Mouse (Mus musculus): ENCODE measurements around the gene Tspyl1. TPM values are rescaled to one million over a fixed set of nuclear protein-coding genes. Genes with fewer than 3 reads are reported as not detected.

The Tspyl1 gene
- total RNA-seq, 2 experiments from 2014 or later = 53.9 to 58.5 TPM

DNA sequence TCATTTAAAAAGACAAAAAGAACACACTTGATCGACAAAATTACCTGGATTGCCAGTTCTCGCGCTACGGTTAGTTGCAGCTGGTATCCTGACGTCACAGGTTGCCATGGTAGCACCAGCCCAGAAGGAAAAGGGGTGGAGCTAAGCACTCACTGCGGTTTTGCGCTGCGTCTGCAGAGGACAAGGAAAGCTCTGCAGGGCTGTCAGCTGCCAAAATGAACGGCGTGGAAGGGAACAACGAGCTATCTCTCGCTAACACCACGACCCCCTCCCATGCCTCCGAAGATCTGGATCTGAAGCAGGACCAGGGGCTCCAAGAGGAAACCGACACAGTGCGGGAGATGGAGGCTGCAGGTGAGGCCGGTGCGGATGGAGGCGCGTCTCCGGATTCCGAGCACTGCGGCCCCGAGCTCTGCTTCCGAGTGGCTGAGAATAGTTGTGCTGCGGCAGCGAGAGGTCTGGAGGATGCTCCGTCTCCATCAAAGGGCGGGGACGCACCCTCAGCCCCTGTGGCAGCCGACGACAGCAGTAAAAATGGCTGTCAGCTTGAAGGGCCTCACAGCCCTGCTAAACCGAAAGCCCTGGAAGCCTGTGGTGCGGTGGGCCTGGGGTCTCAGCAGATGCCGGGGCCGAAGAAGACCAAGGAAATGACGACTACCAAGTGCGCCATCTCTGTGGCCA is 15.4 kb downstream of the Tspyl1 start, which contains the start of gene Tspyl4:
Gene Tspyl4, plus strand, starts transcription at position 144 of the 681 bp plus-strand sequence.
- intact Hi-C loops (cut with DNase I) = loop anchor here (2.0 kb wide), 1 partner anchor 15 kb away; the partner anchor contains the start of gene Tspyl1

DNA sequence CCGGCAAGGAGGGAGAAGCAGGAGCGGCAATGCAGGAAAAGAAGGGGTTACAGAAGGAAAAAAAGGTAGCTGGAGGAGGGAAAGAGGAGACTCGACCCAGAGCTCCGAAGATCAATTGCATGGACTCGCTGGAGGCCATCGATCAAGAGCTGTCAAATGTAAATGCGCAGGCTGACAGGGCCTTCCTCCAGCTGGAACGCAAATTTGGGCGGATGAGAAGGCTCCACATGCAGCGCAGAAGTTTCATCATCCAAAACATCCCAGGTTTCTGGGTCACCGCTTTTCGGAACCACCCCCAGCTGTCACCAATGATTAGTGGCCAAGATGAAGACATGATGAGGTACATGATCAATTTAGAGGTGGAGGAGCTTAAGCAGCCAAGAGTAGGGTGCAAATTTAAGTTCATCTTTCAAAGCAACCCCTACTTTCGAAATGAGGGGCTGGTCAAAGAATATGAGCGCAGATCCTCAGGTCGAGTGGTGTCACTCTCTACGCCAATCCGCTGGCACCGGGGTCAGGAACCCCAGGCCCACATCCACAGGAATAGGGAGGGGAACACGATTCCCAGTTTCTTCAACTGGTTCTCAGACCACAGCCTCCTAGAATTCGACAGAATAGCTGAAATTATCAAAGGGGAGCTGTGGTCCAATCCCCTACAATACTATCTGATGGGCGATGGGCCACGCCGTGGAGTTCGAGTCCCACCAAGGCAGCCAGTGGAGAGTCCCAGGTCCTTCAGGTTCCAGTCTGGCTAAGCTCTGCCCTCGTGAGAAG is 16.2 kb downstream of the Tspyl1 start:
- intact Hi-C loops (cut with DNase I) = loop anchor here (2.0 kb wide), 1 partner anchor 15 kb away; the partner anchor contains the start of gene Tspyl1
- no peak for DNase-seq (ENCODE audit: low spot score)

More for the DNA sequence above, 15.4 kb downstream of the Tspyl1 start, which contains the start of gene Tspyl4:
- peak; percentile 78 for DNase-seq (ENCODE audit: low spot score)

DNA sequence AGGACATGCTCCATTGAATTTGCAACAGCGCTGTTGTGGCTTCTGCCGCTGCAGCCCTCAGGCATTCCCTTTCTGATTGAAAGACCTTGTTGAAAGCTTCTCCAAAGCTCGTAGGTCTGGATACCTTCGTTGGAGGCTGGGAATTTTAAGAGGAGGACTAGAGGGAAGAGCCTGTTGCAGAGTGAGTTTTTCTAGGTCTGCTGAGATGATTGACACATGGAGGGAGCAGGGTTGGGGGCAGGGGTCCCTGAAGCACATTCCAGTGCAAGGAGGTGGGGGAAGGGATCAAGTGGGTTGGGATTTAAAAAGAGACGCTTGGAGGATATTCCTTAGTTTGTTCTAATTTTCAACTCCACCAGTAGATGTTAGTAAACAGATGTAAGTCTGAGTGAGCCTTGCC is 18.4 kb downstream of the Tspyl1 start:
- DNase-seq (ENCODE audit: low spot score) = no peak
- intact Hi-C loops (cut with DNase I) = no loop called here

DNA sequence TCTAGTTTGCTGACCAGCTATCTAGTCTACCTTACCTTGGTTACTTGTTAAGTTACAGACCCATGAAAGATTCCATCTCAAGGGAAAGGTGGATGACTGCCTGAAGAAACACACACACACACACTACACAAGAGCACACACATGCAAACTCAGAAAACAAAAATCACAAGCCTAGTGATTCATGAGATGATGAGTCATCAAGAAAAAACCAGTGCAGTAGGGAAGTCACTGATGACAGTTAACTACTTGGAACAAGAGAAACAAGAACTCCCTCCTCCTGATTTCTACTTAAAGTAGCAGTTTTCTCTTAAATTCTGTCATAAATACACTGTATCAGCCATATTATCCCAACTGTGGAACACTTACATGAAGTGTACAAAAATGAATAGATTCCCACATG is 25.1 kb downstream of the Tspyl1 start:
- no peak for DNase-seq (ENCODE audit: low spot score)
- intact Hi-C loops (cut with DNase I) = no loop called here

DNA sequence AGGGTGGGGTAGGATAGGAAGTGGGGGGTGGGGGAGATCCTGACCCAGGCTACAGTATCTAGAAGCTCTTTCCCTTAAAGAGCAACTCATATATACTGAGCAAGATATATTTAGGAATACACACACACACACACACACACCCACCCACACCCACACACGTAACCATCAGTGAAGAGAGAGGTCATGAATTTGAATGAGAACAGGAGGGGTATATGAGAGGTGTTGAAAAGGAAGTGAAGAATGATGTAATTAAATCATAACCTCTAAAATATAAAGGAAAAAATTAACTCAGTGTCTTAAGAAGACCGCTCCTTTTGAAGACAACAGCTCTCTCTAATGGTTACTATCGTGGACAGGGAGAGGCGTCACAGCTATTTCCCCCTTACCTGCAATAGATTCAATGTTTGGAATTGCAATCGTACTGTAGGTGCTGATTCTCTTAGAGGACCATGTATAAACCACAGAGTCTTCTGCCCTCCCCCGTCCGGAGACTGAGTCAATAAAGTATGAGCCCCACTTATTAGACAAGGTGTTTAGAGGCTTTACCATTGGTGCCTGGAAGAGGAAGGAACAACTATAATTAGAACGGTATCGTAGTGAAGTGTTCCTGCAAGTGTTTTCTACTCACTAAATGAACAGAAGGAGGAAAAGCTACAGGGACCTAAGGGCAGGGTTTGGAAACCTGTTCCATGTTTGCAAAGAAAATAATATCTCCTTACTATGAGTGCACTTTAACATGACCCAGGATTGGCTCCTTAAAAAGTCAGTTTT is 28.1 kb downstream of the Tspyl1 start:
- intact Hi-C loops (cut with DNase I) = no loop called here

DNA sequence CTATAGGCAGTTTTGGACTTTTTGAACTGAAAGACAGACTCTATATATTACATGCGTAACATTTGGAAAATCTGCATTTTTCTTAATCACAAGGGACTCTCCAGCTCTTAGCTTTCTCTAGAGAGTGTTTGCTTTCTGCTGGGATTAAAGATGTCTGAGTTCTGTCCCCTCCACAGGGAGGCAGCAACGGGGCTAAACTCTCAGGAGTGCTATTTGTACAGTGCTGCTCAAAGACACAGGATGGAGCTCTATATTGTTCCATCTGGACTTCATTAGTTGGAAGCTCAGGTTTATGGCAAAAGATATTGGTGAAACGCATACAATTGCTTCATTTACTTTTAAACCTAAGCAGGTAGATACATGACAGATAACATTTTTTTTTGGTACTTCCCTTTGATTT is 30.5 kb downstream of the Tspyl1 start:
- intact Hi-C loops (cut with DNase I) = no loop called here
- no peak for DNase-seq (ENCODE audit: low spot score)

More for the DNA sequence above, 28.1 kb downstream of the Tspyl1 start:
- no peak for DNase-seq (ENCODE audit: low spot score)

DNA sequence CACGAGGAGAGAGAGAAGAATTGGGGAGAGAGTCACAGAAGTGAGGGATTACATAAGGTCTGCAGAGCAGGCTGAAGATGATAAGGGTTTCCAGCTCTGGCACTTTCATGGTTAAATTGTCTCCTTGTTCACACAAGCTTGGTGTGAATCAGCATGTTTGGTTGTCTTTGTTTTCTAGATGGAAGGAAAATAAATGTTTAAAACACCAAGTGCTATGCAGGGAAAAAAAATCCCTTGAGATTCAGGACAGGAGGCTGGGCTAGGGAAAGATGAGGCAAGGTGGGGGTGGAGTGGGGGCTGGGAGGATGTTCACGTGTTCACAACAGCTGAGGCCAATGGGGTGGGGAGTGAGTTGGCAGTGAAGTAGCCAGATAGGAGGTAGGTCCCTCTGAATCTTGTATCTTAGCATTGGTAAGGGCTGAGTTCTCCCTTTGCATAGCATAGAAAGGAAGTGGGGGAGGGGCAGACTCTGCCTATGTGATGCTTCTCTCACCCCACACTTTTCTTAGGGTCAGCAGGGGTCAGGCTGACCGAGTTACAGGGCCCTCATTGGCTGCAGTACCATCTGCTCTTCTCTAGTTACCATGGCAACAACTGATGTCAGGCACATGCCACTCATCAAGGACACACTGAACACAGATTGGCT is 34.7 kb downstream of the Tspyl1 start:
- DNase-seq (ENCODE audit: low spot score) = no peak
- intact Hi-C loops (cut with DNase I) = no loop called here

DNA sequence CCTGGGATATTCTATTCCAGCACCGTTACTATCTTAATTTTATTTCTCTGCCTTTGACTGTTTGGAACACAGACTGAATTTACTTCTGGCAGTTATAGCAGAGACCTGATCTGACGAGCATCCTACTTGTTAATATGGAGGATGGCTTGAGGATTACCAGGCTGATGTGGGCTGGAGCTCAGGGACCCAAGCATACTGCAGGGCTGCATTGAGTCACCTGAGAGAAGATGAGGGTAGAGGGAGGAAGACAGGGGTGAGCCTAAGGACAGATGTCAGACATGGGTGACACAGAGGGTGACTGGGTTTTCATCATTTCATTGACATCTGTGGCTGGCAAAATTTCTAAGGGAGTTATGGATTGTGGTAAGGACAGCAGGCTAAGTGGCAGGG is 35.2 kb downstream of the Tspyl1 start:
- DNase-seq (ENCODE audit: low spot score) = no peak
- intact Hi-C loops (cut with DNase I) = no loop called here

DNA sequence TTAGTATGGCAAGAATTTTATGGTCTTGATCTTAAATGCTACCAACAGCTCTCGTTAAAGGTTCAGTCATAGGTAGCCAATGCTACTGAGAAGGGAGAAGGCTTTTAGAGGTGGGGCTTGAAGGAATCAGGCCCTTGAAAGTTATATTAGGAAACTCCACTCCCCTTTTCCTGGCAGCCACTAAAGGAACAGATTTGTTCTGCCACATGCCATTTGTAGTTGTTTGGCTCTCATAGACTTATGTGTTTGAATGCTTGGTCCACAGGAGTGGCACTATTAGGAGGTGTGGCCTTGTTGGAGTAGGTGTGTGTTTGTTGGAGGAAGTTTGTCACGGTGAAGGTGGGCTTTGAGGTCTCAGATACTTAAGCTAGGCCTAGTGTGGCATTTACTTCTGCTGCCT is 38.8 kb downstream of the Tspyl1 start:
- DNase-seq (ENCODE audit: low spot score) = no peak
- intact Hi-C loops (cut with DNase I) = no loop called here

DNA sequence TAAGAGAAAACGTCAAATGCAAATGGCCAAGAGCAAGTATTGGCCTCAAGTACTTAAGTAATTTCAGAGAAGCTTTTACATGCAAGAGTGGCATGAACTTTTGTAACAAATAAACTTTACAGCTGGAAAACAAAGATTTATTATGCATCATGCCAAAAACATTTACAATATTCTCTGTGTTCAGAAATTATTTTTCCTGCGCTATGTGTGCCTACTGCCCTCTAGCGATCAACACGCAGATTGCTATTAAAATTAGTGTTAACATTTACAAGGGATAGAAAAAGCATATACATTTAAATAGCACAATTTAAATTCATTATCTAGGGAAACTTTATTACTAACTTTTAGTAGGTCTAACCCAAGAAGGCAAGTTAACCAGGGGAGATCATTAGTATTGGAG is 44.7 kb downstream of the Tspyl1 start:
- intact Hi-C loops (cut with DNase I) = loop anchor here (2.0 to 5.0 kb wide), 4 partner anchors 44 to 339 kb away; partner anchors contain the start of genes Calhm5 and Tspyl1
- DNase-seq (ENCODE audit: low spot score) = no peak

DNA sequence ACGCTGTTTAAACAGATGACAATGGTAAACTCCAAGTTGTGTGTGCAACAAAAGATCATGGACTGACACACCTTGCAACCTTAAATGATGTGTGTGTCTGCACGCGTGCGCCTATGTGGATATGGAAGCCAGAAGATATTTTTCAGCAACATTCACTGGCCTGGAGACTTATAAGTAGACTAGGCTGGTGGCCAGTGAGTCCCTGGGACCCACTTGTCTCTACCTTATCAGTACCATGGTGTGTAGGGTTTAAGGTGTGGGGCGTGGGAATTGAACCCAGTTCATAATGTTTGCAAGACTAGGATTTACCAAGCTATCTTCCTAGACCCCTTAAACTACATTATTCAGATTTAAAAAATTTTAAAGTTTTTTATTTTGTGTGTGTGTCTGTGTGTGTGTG is 45.2 kb downstream of the Tspyl1 start:
- no peak for DNase-seq (ENCODE audit: low spot score)
- intact Hi-C loops (cut with DNase I) = loop anchor here (2.0 to 5.0 kb wide), 4 partner anchors 44 to 340 kb away; partner anchors contain the start of genes Calhm5 and Tspyl1

DNA sequence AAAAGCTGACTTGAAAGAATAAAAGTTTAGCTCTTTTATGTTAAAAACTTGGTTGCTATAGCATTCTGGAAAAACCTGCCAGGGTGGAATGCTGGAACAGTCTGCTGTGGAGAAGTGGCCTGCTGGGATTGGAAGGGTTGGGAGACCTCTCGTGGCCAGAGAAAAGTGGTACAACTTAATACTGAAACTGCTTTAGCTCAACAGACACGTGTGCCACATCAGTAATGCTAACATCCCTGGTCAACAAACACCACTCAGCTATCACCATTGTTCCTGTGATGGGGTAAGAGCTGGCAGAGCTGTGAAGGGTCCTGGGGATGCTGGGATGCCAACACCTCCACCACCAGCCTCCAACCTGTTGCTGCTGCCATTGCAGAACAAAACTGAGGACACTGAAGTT is 46.3 kb downstream of the Tspyl1 start:
- DNase-seq (ENCODE audit: low spot score) = no peak
- intact Hi-C loops (cut with DNase I) = loop anchor here (2.0 to 5.0 kb wide), 4 partner anchors 176 to 341 kb away; partner anchors contain the start of genes Calhm5 and Trappc3l

Other genes starting within 250 kb of the Tspyl1 start
- not detected for gene Trappc3l, start 244.6 kb upstream of the Tspyl1 start, total RNA-seq (2021)
- not detected for gene Calhm4, start 237.9 kb upstream of the Tspyl1 start, total RNA-seq (2021)
- gene Calhm5, start 185.7 kb upstream of the Tspyl1 start, total RNA-seq (2021) = 1 to 10 TPM in 1 of 2 experiments, under 1 TPM in 1; 0.88 to 1.1 TPM
- not detected for gene Calhm6, start 154.2 kb upstream of the Tspyl1 start, total RNA-seq (2021)
- gene Dse, start 74.5 kb upstream of the Tspyl1 start, total RNA-seq (2021) = 1 to 10 TPM; 5.7 to 5.8 TPM
- 10 to 100 TPM in 1 of 2 experiments, 1 to 10 TPM in 1; 8.4 to 10.7 TPM for gene Tspyl4, start 15.3 kb downstream of the Tspyl1 start, total RNA-seq (2021)
- not detected for gene Col10a1, start 107.8 kb downstream of the Tspyl1 start, total RNA-seq (2021)
- gene Nt5dc1, start 136.4 kb downstream of the Tspyl1 start, total RNA-seq (2021) = 10 to 100 TPM; 10.7 to 11.2 TPM
- gene Frk, start 201.2 kb downstream of the Tspyl1 start, total RNA-seq (2021) = 1 to 10 TPM; 1.6 to 2.1 TPM

All from heart, postnatal 25 days (tissue).